Mouse (Mus musculus) spleen, adult 18-20 months (tissue): ENCODE measurements around the gene Tdrd1.

Experiments
- DNase-seq, 2 experiments: peaks; one replicate each; pipeline ENCODE4 v3.0.0; 2022; ENCODE audit warnings: mixed read lengths in 2 of 2

Tdrd1 gene

DNA sequence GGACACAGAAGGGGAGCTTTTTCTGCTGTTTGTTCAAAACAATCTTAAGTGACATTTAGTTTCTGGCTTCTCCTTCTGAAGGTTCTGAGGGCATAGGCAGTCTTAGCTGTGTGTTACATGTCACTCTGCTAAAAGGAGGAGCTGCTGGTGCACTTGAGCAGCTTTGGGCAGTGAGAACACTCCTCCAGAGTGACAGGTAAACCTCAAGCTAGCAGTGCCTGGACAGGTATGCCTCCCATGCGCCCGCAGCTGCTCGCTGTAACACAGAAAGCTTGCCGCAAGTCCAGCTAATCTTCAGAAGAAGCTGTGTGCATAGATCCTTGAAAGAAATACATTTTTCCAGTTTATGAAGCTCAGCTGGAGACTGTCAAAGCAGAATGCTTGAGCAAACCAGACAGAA, 4.2 kb downstream of the Tdrd1 start:
- no peak for DNase-seq

DNA sequence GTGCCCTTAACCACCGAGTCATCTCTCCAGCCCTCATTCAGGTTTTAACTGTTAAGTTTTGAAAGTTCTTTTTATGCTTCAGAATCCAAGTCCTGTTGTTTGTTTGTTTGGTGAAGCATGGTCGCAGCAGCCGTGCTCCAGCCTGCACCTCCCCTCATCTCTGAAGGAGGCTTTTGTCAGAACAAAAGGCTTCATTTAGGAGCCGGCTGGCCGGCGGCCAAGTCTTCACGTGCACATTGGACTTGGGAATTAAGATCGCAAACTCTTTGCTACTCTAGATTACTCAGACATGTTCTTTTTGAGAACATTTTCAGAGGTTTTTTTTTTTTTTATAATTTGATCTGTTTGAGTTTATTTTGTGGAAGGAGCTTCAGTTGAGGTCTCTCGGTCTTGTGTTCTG, 9.3 kb downstream of the Tdrd1 start:
- no peak for DNase-seq

DNA sequence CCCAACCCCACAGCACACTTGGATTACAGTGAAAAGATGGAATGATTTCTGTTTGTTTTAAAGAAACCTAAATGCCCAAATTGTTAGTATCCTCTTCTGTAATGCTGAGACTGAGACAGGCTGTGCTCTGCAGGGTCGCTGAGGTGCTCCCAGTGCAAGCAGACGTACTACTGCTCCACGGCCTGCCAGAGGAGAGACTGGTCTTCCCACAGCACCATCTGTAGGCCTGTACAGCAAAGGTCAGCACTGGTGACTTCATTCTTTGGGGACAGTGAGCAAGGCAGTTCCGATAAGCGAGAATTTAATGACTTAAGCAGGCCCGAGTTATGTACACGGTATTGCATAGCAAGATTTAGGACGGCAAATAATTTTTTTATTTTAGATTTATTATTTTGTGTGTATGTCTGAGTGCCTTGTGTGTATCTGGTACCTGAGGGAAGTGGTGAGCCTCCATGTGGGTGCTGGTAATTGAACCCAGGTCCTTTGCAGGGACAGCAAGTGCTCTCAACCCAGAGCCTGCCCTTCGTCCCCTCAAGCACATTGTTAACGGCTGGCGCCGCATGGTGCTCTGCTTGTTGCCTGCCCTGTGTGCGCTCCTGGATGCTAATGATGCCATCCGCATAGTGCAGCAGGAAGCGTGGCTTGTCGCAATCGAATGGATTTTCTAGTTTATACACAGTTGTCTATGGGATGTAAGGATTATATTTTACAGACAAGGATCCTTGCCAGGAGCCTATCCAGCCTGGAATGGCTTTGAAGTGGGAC, 13.1 kb downstream of the Tdrd1 start:
- no peak for DNase-seq

DNA sequence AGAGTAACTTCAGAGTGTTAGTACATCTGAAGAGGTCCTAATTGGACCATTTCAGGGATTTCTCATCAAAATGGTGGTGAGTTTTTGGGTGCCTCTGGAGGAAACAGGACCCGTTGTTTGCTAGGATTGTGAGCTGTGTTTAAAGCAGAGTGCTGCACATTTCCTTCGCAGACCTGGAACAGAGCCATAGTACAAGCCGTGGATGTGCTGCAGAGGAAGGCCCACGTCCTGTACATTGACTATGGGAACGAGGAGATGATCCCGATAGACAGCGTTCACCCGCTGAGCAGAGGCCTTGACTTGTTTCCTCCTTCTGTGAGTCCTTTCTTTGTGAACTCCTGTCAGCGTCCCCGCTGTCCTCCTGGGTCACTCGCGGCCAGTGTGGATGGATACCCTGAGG, 17.0 kb downstream of the Tdrd1 start:
- no peak for DNase-seq

DNA sequence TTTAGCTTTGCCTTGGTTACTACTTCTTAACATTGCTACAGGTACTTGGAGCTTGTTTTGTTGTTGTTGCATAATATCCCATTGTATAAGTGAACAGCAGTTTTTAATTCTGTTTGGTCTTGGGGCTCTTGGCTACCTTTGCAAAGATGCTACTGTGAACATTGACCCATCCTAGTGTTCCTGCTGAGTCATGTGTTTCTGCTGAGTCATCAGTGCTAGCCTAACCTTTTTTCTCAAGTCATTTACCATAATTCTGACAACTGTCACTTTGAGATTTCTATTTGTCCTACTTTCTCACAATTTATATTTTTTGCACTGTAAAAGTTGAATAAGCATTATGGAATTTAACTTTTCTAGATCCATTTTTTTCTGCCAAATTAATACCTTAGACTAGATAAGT, 26.6 kb downstream of the Tdrd1 start:
- no peak for DNase-seq

DNA sequence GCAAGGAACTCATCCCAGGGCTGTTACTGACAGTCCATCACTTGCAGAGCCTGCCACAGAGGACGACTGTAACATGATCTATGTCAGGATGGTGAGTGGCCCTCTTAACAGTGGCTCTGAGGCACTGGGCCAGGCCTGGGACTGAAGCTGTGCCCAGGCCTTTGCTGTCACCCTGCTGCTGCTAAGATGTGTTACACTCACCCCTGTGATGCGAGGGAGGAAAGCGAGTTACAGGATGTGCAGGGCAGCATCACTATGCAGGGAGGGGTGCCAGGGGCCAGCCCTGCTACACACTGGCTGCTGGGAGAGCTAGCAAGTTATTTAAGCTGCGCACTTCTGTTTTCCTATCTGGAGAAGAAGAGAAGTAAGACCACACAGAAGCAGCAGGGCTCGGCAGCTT, 30.4 kb downstream of the Tdrd1 start:
- DNase-seq, result no peak

DNA sequence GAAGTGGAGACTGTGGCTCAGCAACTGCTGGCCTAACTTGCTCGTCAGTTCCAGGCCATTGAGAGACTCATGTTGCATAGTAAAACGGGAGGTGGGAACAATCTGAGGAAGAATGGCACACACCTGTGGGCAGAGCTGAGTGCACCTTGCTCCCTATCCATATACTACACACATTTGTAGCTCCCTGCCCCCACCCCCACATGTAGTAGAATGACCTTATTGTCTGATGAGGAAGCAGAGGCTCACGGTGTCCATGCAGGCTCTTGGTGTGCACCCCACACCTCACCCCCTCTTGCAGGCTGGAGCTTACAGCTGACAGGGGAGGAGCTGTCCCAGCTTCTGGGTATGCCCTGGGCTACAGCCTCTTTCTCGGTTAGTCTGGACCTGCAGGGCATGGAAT, 41.7 kb downstream of the Tdrd1 start:
- DNase-seq, result no peak

DNA sequence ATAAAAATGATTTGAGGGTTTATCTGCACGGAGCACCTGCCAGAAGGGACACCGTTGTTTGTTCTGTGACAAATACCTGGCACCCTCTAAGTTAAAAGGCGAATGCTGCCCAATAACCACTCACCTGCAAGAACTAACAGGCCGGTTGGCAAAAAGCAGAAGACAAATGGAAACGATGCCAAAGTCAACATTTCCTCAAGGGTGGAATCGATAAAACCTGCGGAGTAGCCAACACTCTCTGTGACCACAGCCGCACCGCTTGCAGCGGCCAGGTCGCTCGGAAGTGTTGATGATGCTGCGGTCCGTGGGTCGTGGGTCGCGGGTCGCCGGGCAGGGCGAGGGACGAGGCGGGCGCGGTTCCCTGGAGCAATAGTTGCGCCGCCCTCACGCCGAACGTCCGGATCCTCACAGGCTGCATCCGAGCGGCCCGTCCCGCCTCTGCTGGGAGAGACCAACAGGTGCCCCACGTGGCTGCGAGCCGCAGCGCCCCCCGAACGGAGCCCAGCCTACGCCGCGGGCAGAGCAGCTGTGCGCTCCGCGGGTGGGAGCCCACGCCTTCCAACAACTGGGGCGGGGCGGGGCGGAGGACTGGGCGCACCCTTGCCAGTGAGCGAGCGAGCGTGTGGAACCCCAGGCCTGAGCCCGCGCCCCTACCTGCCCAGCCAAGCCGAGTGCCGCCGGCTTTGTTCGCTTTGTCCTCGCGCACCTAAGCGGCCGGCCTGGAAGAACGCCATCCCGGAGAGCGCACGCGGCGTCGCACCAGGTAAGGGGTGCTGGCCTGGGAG, 48.0 kb downstream of the Tdrd1 start, which contains the start of gene Vwa2:
Vwa2 (plus strand) TSS at position 434 of the 785 bp plus-strand sequence.
- no peak for DNase-seq

DNA sequence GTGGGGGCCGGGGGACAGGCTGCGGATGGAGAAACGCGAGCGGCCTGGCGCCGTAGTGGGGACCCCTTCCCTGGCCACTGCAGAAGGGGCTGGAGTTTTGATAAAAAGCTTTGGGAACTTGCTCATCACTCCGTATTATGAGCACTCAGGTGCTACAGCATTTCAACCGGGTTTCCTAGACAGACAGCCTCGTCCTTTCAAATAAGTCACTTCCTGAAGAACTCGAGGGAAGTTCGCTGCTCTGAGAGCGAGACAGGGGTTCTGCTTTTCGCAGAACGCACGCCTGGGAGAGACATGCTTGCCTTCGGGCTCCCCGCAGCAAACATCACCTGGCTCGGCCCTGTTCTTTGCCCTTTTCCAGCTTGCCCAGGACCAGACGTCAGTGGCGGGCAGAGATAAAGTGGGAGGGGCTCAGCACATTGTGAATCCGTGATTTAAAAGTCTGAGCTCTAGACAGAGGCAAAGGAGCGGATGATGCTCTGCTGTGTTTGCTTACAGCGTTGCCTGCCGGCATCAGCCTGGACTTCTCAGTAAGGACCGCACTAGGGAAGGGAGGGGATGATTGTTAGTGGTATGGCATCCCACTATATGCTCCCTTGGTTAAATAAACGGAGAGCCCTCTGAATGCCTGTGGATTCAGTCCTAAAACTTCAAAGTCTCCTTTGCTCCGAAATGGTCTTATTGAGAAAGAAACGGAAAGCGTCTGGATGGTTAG, 48.7 kb downstream of the Tdrd1 start:
- DNase-seq, result no peak

DNA sequence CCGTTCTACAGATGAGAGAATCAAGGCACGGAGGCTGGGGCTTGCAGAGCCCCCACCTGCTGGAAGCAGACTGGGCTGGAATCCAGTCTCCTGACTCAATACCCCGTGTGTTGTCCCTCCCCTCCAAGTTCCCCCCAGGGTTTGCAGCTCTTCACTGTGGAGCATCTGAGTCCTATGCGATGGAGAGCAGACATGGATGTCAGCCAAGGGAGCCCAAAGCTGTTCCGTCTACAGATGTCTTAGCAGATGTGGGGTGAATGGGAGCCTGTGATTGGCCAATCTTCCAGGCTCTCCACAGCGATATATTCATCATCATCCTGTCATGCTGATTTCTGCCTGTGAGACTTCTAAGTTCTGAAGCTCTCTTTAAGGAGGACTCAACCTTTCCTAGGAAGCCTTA, 51.4 kb downstream of the Tdrd1 start:
- DNase-seq, result no peak

DNA sequence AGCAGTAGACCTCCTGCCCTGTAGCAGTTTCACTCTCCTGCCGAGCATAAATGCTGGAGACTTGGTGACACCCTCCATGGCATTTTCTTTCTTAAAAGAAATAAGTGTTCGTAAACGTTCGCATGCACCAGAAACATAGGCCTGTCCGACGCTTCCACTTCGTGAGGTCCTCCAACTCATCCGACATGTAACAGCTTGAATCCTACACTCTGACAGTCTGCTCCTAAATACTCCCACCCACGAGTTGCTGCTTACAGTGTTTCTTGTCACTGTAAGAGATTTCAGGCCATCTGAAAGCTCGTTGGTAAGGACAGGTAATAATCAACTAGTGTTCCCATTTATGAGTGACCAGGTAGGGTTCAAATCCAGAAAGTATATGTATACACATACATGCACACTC, 61.9 kb downstream of the Tdrd1 start:
- no peak for DNase-seq

DNA sequence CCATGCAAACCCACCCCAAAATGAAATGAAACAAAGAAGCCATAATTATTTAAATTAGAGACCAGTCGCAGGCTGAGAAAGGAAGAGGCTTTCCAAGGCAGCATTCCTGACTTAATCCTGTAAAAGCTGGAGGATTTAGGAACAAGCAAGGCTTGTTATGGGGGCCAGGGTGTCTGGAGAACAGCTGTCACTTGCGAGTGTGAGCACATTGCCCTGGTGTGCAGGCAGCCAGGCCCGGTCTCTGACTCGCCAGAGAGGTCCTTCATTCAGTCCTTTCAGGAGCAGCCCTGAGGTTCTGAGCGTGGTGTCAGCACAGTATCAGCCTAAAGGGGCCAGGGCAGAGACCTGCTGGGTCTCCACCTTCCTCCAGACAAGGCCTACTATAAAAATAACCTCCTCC, 62.6 kb downstream of the Tdrd1 start:
- no peak for DNase-seq

DNA sequence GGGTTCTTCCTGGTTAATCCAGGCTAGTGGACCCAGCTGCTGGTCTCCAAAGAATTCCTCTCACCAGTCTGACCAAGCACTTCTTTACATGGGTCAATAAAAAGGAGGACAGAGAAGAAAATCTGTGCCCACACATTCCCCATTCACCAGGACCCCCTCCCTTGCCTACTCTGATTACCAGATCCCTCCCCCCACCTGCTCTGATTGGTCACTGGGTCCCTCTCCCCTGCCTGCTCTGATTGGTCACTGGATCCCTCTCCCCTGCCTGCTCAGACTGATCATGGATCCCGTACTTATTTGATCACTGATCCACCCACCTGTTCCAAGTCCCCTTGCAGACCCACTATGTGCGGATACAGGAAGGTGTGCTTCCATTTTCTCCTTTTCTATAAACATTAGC, 65.4 kb downstream of the Tdrd1 start:
- no peak for DNase-seq

DNA sequence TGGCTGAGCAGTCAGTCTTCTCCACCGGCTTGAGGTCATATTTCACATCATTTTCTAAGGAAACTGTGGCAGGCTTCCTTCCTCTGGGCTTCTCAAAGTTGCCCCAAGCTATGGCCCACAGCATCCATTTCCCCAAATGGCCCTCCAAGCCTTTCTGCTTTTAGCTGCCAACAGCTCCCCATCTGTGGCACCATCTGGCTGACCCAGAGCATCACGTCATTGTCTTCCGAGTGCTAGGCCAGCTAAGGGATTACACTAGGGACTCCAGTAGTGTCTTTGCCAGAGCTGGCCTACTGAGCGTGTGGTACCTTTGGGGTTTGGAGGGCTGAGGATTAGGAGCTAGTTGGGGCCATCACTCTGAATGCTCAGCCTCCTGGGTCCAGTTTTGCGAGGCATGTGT, 66.6 kb downstream of the Tdrd1 start:
- DNase-seq, result no peak

DNA sequence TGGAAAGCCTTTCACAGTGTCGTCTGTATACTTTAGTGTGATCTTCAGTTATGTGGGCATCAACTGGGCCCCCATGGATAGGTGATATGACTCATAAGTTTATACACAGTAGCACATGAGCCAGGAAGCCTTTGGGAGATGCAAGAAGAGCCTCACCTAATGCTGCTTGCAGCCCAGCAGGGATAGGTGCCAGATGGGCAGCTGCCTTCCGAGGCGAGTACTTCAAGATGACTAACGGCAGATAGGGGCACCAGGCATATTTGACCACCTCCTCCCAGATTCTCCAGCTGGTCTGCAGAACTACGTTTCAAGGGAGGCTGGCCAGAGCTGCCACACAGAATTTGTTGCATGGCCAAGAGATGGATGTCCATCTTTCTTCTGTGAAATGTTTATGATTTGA, 67.3 kb downstream of the Tdrd1 start:
- no peak for DNase-seq

DNA sequence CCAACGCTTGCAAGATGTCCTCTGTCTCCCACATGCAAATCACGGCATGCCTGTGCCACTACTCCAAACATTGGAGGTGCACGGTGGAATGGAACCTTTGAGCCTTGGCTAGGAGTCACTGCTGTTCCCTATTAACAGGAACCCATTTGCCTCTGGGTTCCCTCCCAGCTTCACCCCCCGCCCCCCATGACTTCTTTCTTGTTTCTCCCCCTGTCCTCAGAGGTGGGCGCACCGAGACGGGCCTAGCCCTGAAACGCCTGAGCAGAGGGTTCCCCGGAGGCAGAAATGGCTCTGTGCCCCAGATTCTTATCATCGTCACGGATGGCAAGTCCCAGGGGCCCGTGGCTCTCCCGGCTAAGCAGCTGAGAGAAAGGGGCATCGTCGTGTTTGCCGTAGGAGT, 71.6 kb downstream of the Tdrd1 start:
- no peak for DNase-seq

DNA sequence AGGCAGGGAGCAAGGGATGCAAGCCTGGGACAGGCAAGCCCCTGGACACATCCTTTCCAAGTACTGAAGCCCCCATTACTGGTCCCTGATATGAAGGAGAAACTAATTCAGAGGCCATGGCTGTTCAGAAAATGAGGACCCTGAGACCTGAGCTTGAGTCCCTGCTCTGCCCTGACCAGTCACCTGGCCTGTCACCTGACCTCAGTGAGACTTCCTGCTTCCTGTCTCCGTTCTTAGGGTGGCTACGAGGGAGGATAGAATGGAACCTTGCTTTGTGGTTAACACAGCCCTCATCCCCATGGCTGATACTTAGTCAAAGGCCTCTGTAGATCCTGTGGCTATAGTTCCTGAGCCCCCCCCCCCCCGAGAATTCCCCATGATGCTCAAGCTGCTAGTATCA, 78.1 kb downstream of the Tdrd1 start:
- no peak for DNase-seq

DNA sequence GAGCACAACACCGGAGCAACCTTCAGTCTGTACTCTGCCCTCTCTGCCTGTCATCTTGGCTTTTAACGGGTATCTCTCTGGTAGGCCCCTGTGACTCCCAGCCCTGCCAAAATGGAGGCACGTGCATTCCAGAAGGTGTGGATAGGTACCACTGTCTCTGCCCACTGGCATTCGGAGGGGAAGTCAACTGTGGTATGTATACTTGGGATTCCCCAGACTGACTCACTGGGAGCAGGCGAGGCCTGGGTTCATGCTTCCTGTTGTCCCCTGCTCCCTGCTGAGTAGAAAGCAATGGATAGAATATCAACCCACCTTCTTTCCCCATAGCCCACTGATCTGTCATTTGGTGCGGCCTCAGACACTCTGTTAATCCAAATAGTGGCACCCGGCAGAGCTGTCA, 79.4 kb downstream of the Tdrd1 start:
- no peak for DNase-seq

DNA sequence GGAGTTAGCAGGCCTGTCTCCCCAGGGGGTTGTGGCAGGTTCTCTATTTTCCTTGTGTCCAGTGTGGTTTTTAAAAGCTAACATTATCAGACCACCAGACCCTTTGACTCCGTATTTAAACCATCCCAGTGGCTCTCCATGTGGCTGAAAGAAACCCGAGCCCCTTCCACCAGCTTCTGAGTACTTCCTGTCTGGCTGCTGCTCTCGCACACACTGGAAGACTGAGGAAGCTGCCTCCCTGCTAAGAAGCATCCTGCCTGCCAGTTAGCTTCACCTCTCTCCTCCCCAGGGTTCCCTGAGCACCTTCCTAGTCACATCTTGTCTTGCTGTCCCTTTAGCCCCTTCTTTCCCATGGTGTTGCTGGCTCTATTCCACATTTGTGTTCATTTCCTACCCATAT, 81.8 kb downstream of the Tdrd1 start:
- DNase-seq, result no peak

DNA sequence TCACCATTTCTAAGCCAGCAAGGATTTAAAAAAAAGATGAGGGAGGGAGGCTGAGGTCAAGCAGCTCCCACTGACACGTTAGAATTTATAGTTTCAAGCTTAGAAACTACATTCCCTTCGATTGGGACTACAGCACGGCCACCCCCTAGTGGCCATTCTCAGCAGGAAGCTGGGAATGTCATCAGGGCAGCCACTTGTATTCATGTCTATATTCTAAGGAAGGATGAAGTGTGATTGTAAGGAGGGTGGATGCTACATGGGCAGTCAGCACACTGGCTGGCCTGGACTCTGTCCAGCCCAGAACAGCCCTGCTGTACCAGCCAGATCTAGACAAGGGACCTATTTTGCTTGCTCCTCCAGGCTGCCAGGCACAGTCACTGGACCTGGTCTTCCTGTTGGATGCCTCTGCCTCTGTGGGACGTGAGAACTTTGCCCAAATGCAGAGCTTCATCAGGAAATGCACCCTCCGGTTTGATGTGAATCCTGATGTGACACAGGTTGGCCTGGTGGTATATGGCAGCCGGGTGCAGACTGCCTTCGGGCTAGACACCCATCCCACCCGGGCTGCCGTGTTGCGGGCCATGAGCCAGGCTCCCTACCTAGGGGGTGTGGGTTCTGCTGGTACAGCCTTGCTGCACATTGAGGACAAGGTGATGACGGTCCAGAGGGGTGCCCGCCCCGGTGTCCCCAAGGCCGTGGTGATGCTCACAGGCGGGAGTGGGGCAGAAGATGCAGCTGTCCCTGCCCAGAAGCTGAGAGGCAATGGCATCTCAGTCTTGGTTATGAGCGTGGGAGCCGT, 82.7 kb downstream of the Tdrd1 start:
- peak in 1 of 2 experiments; percentile 14 for DNase-seq

DNA sequence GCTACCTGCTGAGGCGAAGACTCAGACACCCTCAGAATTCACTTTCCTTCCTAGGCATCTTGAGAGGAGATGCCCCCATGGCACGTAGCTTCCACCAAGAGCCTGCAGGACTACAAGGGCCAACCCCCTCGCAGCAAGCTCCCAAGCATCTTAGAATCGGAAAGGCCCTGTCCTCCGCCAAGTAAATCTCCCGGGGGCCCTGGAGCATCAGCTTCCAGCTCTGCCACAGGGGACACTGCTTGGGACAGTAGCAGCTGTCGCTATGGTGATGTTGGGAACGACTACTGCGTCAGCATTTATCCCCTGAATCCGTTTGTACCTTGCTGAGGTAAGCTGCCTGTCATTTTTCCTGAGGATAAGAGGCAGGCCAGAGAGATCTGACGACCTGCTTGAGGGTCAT, 84.6 kb downstream of the Tdrd1 start:
- no peak for DNase-seq

DNA sequence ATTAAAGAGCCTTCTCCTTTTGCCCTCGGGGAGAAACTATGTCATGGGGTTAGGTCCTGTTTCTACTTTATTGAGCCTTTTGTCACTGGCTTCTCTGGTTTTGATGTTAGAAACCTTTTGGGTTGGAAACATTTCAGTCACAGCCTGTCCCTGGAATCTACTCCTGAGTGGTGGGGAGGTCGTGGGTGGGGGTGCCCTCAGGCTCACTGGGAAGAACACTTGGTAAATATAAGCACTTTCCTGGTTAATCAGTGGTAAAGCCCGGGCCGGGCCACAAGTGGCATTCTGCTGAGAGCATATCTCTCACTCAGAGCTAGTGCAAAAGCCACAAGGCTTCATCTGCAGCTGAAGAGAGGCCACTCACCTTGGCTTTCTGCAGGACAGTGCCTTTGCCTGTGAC, 87.8 kb downstream of the Tdrd1 start:
- no peak for DNase-seq

DNA sequence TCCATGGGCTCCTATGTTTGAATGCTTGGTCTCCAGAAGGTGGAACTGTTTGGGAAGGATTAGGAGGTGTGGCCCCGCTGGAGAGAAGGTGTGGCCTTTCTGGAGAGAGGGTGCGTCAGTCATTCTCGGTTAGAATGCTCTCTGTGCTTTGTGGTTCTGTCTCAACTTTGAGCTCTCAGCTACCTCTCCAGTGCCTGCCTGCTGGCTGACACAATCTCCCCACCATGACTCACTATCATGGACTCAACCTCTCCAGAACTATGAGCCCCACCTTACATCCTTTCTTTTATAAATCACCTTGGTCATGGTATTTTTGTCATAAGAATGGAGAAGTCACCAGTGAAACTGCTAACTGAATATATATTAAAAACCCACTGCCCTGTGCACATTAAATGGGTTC, 88.6 kb downstream of the Tdrd1 start:
- DNase-seq, result no peak
